Mouse (Mus musculus) inflammation-experienced regulatory T-cells, adult 6 months (primary cell): ENCODE measurements around the gene Osbpl3. TPM values are rescaled to one million over a fixed set of nuclear protein-coding genes. Genes with fewer than 3 reads are reported as not detected.

Source experiments
- ATAC-seq: one replicate; pipeline ENCODE4 v1.8.0; 2017
- polyA plus RNA-seq, 3 experiments: library from polyadenylated mRNA; unstranded; fragments of 100-300 nt; shearing (Covaris generic); gene quantifications; one replicate each; pipeline ENCODE4 v1.2.1; 2017

Osbpl3 gene
- polyA plus RNA-seq = 10 to 100 TPM; 29.3 to 61.8 (median 33.5) TPM

- ATAC-seq = peak; percentile 80
Observed at GRCm38 (mm10) chr6:50455829-50456469, at the start of gene Osbpl3. Gene Osbpl3 (minus strand): TSS chr6:50456201.

DNA sequence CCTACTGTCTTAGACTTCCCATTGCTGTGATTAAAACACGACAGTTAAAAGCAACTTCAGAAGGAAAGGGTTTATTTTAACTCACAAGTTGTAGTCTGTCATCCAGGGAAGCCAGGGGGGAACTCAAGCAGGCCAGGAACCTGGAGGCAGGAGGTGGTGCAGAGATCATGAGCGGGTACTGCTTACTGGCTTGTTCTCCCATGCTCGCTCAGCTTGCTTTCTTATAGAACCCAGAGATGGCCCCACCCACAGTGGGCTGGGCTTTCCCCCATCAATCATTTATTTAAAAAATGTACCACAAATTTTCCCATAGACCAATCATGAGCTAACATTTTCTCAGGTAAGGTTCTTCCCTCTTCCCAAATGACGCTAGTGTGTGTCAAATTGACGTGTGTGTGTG, 49.5 kb upstream of the Osbpl3 start:
- no peak for ATAC-seq

- ATAC-seq = no peak
Observed at GRCm38 (mm10) chr6:50504711-50505110, 48.7 kb upstream of the Osbpl3 start.

- no peak for ATAC-seq
Observed at GRCm38 (mm10) chr6:50503779-50504178, 47.8 kb upstream of the Osbpl3 start.

- ATAC-seq = peak; percentile 63
Observed at GRCm38 (mm10) chr6:50503031-50503430, 47.0 kb upstream of the Osbpl3 start.

GRCm38 (mm10) chr6:50498346-50498745, 42.3 kb upstream of the Osbpl3 start:
- no peak for ATAC-seq

DNA sequence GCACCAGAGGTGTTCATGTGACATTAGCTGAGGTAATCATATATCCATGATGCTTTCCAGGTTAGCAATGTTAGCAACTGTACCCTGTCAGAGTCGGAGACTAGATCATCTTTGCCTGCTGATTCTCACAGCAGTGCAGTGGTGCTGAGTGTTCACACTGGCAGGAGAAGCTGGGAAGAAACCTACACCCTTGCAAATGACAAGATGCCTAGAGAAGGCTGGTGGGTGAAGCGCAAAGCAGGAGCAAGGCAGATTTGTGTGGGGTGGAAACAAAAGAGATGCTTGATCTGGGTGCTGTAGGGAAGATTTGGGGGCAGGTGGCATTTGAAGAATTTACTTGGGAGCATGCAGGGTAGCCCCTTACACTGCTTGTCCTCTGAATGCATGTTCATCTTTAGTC, 34.5 kb upstream of the Osbpl3 start:
- ATAC-seq = no peak

- no peak for ATAC-seq
Observed at GRCm38 (mm10) chr6:50489380-50489779, 33.4 kb upstream of the Osbpl3 start.

- ATAC-seq = no peak
Observed at GRCm38 (mm10) chr6:50486035-50486902, 30.3 kb upstream of the Osbpl3 start.

DNA sequence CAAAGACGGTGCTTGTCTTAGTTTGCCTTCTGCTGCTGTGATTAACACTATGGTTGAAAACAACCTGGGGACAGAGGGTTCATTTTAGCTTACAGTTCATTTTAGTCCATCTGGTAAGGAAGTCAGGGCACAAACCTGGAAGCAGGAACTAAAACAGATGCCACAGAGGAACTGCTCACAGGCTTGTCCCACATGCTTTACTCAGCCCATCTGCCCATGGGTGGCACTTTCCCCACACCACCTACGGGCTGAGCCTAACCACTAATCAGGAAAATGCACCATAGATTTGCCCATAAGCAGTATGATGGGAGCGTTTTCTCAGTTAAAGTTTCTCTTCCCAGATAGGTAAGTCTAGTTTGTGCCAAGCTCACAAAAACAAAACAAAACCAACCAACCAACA, 27.4 kb upstream of the Osbpl3 start:
- no peak for ATAC-seq

GRCm38 (mm10) chr6:50481460-50481859, 25.5 kb upstream of the Osbpl3 start:
- no peak for ATAC-seq

DNA sequence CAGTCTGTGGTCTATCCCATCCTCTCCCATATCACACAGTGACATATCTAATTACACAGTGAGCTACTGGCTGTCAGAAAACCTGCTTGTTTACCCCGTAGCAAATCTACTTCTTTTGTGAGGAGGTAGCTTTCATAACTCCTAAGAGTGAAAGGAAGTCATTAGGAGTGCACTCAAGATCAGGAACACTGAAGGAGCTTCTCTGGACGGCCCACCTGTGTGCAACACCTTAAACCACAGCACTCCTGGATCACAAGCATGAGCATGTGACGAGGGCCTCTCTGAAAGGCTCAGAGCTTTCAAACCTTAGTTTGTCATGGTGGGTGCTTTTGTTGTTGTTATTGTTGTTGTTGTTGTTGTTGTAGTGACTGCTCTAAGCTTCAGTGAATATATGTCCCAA, 10.4 kb upstream of the Osbpl3 start:
- ATAC-seq = no peak

DNA sequence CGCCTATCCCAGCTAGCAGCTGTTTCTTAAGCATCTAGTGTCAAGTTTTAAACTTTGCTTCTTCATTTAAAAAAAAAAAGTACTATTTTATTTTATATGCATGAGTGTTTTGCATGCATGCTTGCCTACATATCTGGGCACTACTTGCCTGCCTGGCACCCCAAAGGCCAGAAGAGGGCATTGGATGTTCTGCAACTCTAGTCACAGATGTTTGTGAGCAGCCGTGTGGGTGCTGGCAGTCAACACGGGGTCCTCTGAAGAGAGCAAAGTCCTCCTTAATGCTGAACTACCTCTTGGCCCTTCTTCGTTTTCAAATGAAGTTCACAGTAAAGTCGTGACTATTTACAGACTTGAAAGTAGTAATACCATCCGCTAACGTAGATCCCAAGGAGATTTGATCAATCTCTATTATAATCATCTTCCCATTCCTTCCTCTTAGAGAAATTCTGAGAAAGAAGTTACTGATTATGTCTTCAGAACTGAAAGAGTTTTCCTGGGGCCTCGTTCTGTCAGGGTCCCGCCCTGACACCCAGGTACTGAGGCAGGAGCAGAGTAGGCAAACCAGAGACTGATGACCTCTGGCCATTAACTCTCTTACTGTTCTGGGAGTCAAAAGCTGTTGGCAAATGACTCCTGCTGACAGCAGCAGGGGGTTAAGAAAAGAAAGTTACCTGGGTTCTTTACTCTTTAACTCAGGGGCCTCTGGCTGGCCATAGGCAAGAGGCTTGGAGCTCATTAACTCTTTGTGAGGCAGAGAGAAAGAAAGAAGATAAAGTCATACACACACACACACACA, 8.9 kb upstream of the Osbpl3 start:
- no peak for ATAC-seq

- no peak for ATAC-seq
Observed at GRCm38 (mm10) chr6:50462026-50462425, 6.0 kb upstream of the Osbpl3 start.

- ATAC-seq = no peak
Observed at GRCm38 (mm10) chr6:50461585-50461984, 5.6 kb upstream of the Osbpl3 start.

DNA sequence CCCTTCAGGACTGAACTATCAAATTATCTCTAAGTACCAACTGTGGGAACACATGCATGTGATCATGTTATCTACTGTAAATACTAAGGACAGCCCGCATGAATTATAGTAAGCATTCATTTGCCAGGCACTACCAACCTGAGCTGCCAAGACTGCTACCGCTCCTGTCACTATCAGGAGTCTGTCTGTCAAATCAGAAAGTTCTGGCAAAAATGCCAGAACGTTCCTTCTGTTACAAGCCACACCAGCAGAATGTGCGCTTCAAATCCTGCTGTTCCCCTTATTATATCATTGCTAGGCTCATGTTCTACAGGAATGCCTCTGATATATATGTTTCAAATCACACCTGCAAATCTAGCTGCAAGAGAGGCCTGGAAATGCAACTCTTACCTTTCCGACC, 4.6 kb upstream of the Osbpl3 start:
- no peak for ATAC-seq

DNA sequence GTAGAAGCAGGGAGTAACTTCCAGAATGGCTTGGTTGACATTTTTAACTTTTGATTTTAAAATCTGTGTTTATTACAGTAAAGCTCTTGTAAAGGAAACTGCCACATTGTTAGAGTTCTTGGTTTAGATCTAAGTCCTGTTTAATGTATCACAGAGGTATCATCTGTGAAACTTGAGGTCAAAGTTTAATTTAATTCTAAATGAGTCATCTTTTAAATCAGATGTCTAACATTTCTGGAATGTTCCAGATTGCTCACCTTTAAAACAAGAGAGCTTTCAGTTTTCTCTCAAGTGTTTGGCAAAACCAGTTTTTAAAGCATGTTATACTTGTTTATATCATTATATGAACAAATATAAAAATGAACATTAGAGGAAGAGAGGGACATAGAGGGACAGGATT, 4.2 kb upstream of the Osbpl3 start:
- no peak for ATAC-seq

GRCm38 (mm10) chr6:50459271-50459670, 3.3 kb upstream of the Osbpl3 start:
- no peak for ATAC-seq

GRCm38 (mm10) chr6:50457551-50458348, 1.7 kb upstream of the Osbpl3 start:
- ATAC-seq = no peak

GRCm38 (mm10) chr6:50456706-50457105, 705 bp upstream of the Osbpl3 start:
- no peak for ATAC-seq

DNA sequence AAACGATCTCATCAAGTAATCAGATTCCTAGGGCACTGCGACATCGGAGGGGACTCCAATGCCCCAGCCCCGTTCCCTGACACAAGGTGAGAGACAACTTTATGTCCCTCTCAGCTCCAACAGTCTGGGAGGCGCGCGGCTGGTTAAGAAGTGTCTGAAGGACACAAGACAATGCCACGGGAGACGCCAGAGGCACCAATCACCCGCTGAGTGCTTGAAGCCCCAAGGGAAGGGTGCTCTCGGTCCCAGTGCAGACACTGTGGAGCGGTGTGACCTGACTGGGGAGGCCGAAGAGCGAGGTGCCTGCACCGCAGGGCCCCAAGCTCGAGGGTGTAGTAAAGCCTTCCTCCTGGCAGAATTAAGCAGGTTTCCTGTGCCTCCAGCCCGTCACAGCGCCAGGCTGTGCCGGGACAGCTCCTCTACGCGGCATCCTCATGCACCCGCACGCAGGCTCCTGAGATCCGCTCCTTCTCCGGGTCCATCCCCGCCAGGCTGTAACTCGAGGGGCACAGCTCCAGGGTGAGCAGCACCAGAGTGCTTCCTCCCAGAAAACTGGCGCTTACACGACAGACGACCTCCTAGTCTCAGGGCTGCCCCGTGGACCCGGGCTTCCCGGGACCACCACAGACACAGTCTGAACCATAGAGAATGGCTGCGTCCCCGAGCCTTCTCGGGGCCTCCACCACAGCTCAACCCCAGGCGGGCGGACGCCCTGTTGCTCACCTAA, 736 bp downstream of the Osbpl3 start:
- peak; percentile 66 for ATAC-seq

DNA sequence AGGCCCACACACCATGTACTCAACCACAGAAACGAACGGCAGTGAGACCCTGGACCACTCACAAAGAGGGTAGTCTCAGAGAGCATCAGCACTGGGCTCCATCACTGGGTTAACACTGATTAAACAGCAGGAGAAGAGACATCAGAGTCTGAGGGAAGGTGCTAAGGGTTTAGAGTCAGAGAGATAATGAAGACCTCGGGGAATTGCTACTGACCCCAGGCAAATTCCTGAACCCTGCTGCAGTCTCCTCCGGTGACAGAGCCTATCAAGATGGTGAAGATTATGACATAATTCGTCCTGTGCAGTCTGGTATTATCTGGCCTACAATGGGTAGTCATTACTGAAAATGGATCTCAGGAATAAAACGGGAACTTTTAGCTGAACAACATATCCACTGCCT, 2.4 kb downstream of the Osbpl3 start:
- ATAC-seq = no peak
